Mouse (Mus musculus): ENCODE measurements around the gene Ccl27a. TPM values are rescaled to one million over a fixed set of nuclear protein-coding genes. Genes with fewer than 3 reads are reported as not detected.

Ccl27a gene
- polyA plus RNA-seq, 1 experiment from 2014 or later = 79.4 TPM

GRCm38 (mm10) chr4:41722918-41723351 is 51.1 kb downstream of the Ccl27a start, which contains the start of gene Dctn3:
Dctn3 (minus strand) TSS chr4:41723170.
- peak within 1 kb of the TSS; percentile 74 for H3K4me2 ChIP-seq (replicated peaks; ENCODE audit: low read depth, low read length)
- no peaks in the 10 kb centered on the region for H3K9me3 ChIP-seq (ENCODE audit: control insufficient read depth, low read length)
- ATAC-seq (ENCODE audit: low FRiP score) (peak; percentile 89), DNase-seq (ENCODE audit: low spot score) (peak; percentile 94)
- H3K4me1 ChIP-seq (replicated peaks; ENCODE audit: control insufficient read depth, insufficient read depth, low read length) = peaks cover 11% of the 10 kb centered on the region
- H3K27me3 ChIP-seq (ENCODE audit: control insufficient read depth, insufficient read depth, low read length) = peaks cover 30% of the 10 kb centered on the region
- no peaks in the 10 kb centered on the region for H3K36me3 ChIP-seq (ENCODE audit: control insufficient read depth, insufficient read depth, low read length)
- peak within 1 kb of the TSS; percentile 92 for H3K9ac ChIP-seq (ENCODE audit: low read depth, low read length)
- H3K27ac ChIP-seq (ENCODE audit: low read depth, low read length) = no peak within 1 kb of the TSS
- under 1% methylated on average over 27 of the region's 27 CpGs for WGBS
- peak within 1 kb of the TSS; percentile 89 for H3K4me3 ChIP-seq (ENCODE audit: low read depth, low read length)

Other genes starting within 250 kb of the Ccl27a start
- 11.8 and 17.6 TPM in 2 replicates for gene Fam219a, start 204.7 kb downstream of the Ccl27a start, polyA plus RNA-seq (2014; fragmentation: Nextera tagmentation; extraction: Ambion mirVana)
- gene Dnaic1, start 204.5 kb downstream of the Ccl27a start, polyA plus RNA-seq (2014; fragmentation: Nextera tagmentation; extraction: Ambion mirVana) = 2.9 and 3.2 TPM in 2 replicates
- 42.4 and 42.7 TPM in 2 replicates for gene Enho, start 133.9 kb downstream of the Ccl27a start, polyA plus RNA-seq (2014; fragmentation: Nextera tagmentation; extraction: Ambion mirVana)
- gene Cntfr, start 77.2 kb downstream of the Ccl27a start, polyA plus RNA-seq (2014; fragmentation: Nextera tagmentation; extraction: Ambion mirVana) = 27.8 and 29.5 TPM in 2 replicates
- 83.7 TPM in 2 replicates for gene Il11ra1, start 74.3 kb downstream of the Ccl27a start, polyA plus RNA-seq (2014; fragmentation: Nextera tagmentation; extraction: Ambion mirVana)
- 80.0 and 84.1 TPM in 2 replicates for gene Rpp25l, start 60.7 kb downstream of the Ccl27a start, polyA plus RNA-seq (2014; fragmentation: Nextera tagmentation; extraction: Ambion mirVana)
- 187 and 192 TPM in 2 replicates for gene Dctn3, start 51.1 kb downstream of the Ccl27a start, polyA plus RNA-seq (2014; fragmentation: Nextera tagmentation; extraction: Ambion mirVana)
- 0.68 and 0.93 TPM in 2 replicates for gene Arid3c, start 43.1 kb downstream of the Ccl27a start, polyA plus RNA-seq (2014; fragmentation: Nextera tagmentation; extraction: Ambion mirVana)
- gene Galt, start 19.0 kb downstream of the Ccl27a start, polyA plus RNA-seq (2014; fragmentation: Nextera tagmentation; extraction: Ambion mirVana) = 24.0 and 26.1 TPM in 2 replicates
- gene Sigmar1, start 18.1 kb downstream of the Ccl27a start, polyA plus RNA-seq (2014; fragmentation: Nextera tagmentation; extraction: Ambion mirVana) = 71.5 and 71.9 TPM in 2 replicates
- not detected in 2 replicates for gene Gm21541, start 129.4 kb upstream of the Ccl27a start, polyA plus RNA-seq (2014; fragmentation: Nextera tagmentation; extraction: Ambion mirVana)
- gene Gm20878, start 167.3 kb upstream of the Ccl27a start, polyA plus RNA-seq (2014; fragmentation: Nextera tagmentation; extraction: Ambion mirVana) = 1.7 and 2.1 TPM in 2 replicates
- gene Fam205a4, start 191.8 kb upstream of the Ccl27a start, polyA plus RNA-seq (2014; fragmentation: Nextera tagmentation; extraction: Ambion mirVana) = 0.15 and 0.18 TPM in 2 replicates

Data from hindbrain, embryonic 11.5 days (tissue).